Mouse (Mus musculus): Measurements from ENCODE around the gene Jarid2.

Jarid2 gene

DNA sequence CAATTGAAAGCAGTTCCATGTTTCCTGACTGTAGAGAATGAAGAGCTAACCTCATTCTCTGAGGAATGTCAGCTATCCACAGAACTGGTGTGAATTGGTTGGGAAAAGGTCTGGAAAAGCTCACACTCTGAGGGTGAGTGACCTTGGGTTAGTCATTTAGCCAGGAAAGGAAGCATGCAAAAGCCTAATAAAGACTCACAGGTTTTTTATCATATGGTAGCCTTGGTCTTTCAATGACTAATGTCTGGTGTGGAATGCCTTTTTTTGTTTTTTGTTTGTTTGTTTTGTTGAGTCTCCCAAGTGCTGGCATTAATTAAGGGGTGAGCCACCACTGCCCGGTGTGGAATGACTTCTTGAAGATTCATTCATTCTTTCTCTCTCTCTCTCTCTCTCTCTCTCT lies 55.3 kb downstream of the Jarid2 start:
- DNase-seq, result no peak

DNA sequence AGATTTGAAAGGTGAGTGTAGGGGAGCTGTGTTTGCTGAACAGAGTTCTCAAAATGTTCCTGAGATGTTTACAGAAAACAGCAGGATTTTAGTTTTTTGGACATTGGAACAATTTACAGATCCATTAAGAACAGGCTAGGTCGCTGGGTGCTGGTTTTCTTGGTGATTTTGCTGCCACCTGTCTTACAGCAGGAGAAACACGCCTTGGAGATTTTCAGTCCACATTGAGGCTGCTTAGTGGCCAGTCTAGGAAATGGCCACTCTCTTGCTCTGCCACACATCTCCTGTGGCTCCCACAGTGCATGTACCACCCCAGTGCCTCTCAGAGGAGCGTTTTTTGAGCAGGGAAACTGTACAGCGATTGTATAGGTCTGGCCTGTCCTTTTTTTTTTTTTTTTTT lies 57.0 kb downstream of the Jarid2 start:
- peak; percentile 71 for DNase-seq

DNA sequence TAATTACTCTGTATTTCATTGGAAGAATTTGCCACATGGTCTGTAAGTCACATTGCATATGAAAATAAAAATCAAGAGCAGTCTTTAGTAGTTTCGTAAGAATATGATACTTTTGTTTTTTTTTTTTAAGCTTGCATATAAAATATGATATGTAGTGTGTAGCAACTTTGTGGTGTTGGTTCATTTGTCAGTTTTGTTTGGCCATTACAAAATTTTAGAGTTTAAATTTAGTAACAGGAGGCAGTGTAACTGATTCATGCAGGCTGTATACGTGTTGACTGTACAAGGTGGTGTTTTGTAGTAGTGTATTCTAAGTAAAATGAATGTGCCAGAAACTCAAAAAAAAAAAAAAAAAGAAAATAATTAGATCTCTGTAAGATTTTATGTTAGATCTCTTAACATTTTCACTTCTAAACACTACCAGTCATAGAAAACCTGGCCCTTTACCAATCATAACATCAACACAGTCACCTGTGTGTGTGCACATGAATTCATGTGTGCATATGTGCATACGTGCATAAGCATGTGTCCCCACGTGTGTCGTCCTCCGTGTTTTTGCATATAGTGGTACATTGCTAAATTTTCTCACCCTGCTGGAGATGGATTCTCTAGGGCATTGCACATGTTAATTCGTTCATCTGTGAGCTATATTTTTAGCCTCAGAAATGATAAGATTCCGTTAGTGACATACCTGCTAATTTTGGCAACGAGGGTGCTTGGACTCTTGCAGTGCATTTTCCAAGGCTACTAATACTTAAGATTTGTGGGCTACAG lies 59.3 kb downstream of the Jarid2 start:
- no peak for DNase-seq

GRCm38 (mm10) chr13:44789982-44790381 lies 60.7 kb downstream of the Jarid2 start:
- no peak for DNase-seq

DNA sequence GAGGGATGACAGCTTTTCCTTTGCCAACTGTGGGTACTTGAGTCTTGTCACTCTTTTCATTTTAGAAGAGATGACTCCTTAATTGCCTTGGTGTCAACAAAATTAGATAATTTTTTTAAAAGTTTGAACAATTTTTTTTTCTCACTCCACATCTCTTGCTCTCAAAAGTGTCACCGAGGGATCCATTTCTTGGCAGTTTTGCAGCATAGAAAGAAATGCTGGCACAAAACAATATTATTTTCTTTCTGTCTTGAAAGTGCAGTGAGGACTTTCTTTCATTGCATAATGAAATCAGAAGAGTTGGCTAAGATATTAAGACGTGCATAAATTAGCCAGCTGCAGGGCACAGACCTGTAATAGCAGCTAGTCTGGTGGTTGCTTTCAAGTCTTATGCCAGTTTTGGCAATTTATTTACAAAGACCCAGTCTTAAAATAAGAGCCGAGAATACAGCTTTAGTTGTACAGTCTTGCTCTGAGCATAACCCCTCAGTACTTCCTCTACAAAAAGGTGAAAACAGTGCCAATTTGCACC lies 63.2 kb downstream of the Jarid2 start:
- no peak for DNase-seq

- no peak for DNase-seq
Observed at GRCm38 (mm10) chr13:44795891-44796290, 66.6 kb downstream of the Jarid2 start.

GRCm38 (mm10) chr13:44796775-44797174 lies 67.5 kb downstream of the Jarid2 start:
- no peak for DNase-seq

DNA sequence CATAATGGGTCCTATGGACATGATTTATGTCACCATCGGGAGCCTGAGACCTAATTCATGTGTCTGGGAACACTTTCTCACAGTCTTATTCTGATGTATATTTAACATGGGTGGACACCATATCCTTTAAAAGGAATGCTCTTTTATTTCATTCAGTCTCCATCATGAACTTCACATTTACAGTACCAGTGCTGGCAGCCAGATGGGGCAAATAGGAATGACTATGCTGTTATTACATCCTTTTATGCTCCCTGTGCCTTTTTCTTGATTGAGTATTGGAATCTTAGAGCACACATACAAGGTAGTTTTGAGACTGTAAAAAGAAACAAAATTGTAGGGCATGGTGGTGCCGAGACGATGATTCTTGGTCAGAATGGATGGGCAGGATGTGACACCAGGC lies 69.0 kb downstream of the Jarid2 start:
- no peak for DNase-seq

GRCm38 (mm10) chr13:44799166-44799565 lies 69.9 kb downstream of the Jarid2 start:
- no peak for DNase-seq

DNA sequence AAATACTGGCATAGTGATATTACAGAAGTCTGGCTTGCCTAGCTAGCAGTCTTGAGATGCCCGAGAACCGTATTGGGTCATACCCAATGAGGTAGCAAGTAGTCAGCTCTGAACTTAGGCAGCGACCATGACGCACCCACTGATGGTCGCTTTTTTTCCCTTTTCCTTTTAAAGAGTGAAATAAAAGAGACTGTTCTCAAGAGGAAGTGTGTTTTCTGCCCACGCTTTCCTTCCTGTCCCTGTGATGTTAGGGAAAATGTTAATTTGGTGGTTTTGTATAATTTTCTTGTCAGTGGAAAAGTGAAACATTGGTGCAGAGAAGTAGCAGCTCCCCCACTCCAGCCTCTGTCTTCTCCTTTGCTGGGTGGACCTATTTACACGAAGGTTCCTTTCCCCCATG lies 70.8 kb downstream of the Jarid2 start:
- DNase-seq, result no peak

DNA sequence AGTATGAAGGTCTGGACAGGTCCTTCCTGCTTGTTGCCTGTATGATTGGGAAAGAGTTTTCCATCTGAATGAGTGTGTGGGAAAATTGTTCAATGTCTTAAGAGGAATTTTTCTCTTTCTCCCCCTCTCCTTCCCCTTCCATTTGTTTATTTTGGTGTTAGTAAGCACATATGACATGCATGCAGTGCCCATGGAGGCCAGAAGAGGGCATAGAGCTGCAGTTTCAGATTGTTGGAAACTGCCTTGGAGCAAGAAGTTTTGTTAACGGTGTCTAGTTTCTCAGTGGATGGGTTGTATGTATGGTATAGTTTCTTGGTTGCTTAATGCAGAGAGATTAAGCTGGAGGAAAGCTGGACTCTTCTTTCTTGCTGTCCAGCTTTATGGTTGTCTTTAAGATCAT lies 75.6 kb downstream of the Jarid2 start:
- DNase-seq, result peak; percentile 66

GRCm38 (mm10) chr13:44808307-44808706 lies 79.0 kb downstream of the Jarid2 start:
- DNase-seq, result no peak

DNA sequence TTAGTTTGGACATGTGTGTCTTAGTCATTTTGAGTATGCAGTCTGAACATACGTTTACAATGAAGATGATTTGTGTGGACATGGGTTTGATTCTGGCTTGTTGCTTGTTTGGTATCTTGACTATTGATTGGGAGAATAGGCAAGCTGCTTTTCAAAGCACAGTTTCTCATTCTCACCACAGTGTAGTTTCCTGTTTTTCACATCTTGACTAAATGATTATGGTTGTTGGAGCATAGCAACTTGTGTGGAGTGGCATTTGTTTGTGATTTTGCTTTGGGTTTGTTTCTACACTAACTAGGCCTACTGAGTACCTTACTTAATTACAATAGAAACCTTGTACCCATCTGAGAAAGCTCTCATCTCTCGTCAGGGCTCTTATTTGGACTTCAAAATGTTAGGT lies 81.7 kb downstream of the Jarid2 start:
- DNase-seq, result no peak

DNA sequence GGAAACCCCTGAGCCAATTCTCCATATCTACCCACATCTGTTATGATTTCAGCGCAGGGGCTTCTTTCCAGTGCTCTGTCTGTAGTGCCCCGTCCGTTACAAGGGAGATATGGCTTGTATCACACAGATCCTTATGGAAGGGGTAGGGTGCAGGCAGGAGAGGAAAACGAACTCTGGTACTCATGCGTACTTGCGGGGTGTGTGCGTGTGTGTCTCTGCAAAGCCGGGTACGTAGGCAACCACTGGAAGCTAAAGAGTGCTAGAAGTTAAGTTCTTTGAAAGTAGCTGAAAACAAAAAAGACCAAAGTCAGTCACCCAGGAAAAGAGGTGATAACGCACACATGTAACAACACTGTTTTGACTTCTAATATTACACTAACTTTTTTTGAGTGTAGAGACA lies 82.3 kb downstream of the Jarid2 start:
- no peak for DNase-seq

DNA sequence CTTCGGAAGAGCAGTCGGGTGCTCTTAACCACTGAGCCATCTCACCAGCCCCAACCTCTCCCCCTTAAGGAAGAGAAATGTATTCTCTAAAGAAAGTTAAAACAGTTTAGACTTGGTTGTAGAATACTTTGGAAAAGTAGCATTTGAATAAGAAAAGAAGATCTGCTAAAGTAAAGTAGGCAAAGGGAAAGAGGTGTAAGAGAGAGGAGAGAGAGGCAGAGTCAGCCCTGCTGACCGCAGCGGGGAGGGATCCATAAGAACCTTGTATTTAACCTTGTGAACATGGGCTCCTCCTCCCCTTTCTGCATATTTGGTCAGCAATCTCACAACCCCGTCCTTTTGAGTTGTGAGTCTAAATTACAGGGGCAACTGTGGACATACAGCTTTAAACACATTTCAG lies 83.1 kb downstream of the Jarid2 start:
- no peak for DNase-seq

GRCm38 (mm10) chr13:44819400-44819799 lies 90.1 kb downstream of the Jarid2 start:
- DNase-seq, result peak; percentile 69

DNA sequence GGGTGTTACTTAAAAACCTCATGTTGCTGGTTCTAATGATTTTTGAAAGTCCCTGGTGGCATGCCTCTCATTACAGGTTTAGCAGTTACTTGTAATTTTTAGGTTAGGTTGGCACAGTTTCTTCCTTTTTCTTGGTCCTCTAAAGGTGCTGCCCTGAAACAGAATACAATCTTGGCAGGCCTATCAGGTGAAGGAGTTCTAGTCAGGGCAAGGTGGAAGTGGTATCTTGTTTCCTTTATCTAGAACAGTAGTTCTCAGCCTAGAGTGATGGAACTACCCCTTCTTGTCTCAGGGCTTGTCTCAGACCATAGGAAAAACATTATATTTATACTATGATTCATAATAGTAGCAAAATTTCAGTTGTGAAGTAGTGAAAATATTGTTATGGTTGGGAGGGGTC lies 93.3 kb downstream of the Jarid2 start:
- DNase-seq, result no peak

- no peak for DNase-seq
Observed at GRCm38 (mm10) chr13:44828903-44829302, 99.6 kb downstream of the Jarid2 start.

- DNase-seq, result no peak
Observed at GRCm38 (mm10) chr13:44832104-44832503, 102.8 kb downstream of the Jarid2 start.

GRCm38 (mm10) chr13:44832866-44833265 lies 103.6 kb downstream of the Jarid2 start:
- DNase-seq, result no peak

DNA sequence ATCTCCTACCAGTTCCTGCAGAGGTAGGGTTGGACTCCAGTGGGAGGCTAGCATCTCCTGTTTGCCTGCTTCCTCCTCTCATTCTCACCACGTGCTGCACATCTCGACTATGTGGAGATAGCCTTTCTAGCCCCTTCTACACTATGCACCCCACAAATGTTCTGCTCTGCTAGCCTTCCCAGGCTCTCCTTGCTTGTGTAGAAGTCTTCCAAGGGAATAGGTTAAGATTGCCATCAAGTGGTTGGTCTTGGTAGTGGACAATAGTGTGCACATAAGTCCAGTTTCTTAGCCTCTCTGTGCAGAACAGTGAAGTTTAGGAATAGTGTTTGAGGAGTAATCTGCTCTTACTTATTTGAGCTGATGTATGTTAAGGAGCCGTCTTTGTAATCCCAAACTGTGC lies 104.1 kb downstream of the Jarid2 start:
- DNase-seq, result peak; percentile 71

DNA sequence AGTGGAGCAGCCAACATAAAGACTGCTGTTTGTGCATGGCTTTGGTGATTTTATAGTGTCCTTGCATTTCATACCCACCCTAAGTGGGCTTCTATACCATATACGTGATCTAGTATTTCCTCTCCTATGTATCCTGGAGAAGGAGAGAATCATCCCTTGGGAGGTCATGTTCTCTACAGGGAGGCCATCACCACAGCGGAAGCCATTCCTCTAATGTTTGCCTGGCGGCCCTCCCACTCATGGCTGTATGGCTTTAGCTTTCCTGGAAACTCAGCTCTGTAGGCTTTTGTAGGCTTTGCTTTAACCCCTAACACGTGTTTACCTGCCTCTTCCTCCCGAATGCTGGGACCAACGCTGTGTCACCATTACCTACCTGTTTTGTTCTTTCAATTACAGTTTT lies 108.2 kb downstream of the Jarid2 start:
- no peak for DNase-seq

DNA sequence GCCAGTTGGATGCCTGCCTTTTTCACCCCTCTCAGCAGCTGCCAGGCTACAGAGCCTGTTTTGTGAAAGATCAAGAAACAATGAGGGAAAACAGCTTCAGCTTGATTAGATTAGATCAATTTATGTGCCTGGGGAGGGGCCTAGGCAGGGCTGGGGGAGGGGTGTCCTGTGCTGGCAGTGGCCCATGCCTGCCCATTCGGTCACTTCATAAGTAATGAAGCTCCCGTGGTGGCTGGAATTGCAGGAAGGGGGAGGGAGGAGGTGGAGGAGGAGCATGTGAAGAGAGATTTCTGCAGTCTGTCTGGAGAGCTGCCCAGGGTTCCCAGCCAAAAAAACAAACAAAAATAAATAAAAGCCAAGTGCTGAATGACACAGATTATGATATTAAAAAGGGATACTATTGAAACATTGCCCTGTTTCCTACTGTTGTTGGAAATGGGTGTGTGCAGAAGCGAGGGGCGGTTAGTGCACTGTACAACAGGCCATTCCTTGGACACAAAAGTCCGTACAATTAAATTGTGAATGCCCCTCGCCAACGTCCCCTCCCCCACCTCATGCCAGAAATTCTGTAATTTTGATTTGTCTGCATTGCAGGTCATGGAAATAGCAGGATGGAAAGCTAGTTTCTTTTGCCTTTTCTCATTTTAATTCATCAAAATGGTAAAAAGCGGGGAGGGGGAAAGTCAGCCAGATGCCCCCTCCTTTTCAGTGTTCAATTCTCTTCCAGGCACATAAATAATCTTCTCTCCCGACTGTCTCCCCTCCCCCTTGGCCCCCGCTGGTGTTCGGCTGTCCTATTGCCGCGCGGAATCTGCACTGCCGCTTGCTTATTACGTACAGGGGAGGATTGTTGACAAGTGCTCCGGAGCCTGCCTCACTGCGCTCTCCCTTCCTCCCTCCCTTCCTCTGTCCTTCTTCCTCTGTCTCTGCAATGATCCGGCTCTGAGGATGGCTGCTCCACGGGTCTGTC lies 110.9 kb downstream of the Jarid2 start:
- peak; percentile 92 for DNase-seq

DNA sequence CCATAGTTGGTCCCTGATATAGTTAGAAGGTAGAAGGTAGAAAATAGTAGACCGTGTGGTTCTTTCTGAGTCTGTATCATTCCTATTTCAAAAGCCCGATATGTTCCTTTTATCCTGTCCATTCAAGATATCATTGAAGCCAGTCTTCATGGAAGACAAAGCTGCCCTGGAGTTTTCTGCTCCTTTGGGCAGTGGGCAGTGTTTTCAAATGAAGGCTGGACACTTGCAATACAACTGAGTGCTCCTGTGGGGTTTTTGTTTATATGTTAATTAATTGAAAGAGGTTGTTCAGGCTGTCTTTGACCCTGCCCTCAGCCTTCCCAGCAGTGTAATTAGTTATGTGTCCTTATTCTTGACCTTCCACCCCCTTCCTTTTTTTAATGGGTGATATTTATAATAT lies 122.2 kb downstream of the Jarid2 start:
- DNase-seq, result no peak
